Mouse (Mus musculus) urinary bladder, adult 2 months (tissue): ENCODE results near the gene Fstl3. TPM values are rescaled to one million over a fixed set of nuclear protein-coding genes. Genes with fewer than 3 reads are reported as not detected.
A peak's percentile ranks its signal among the peaks of the same experiment; 100 is the strongest.

Source experiments
- DNase-seq: peaks from one replicate; pipeline ENCODE4 v3.0.0; 2022; ENCODE audit warnings: low spot score
- polyA plus RNA-seq: library from polyadenylated mRNA; depleted of rRNA; stranded (reverse); fragments of >200 nt; gene quantifications from 2 replicates; pipeline ENCODE4 v1.2.3, GENCODE M21; 2012

The Fstl3 gene
- polyA plus RNA-seq, 1 experiment: 44.3 TPM

DNA sequence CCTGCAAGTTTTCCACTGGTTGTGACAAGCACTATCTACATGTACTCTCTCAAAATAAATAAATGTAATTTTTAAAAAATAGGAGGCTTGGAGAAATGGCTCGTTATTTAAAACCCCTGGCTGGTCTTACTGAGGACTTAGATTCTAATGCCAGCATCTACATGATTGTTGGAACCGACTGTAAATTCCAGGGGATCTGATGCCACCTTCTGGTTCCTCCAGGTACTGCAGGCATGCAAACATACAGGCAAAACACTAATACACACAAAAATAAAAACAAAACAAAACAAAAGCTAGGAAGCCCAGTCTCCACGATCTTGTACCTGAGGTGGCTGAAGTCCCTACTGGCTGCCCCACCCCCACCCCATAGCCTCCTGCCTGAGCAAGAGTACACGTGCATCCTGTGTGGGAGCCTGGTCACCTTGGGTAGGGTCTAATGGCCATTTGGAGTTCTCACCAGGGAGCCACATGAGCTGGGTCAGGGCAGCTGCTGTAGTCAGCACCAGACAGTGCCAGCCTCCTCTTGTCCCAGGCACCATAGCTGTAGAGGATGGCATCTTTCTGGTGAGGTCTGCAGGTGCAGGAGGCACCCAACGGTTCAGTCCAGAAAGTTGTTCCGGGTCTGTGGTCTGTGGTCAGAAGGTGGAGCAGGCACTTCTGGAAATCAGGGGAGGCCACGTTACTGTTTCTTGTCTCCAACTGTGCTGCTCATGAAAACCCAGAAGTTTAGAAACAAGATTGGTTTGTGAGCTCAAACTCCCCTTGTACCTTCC lies 11.5 kb downstream of the Fstl3 start:
- DNase-seq: no peak

DNA sequence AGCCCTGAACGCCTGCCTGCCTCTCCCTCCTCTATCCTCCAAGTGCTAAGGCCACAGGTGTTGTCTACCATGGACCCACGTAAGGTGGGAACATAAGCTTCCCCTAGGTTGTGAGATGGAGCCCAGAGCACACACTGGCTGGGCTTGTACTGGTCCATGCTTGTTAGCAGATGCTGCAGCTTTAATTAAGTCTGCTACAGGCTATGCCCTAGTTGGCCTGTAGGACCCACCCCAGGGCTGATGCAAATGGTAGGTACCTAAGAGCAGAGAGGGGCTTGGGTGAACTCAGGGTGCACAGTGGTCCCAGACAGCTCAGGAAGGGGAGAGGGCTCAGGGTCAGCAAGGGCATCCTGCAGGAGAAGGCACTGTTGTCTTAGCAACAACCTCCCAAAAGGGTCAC lies 12.5 kb downstream of the Fstl3 start:
- DNase-seq: no peak

- DNase-seq: no peak
Observed at GRCm38 (mm10) chr10:79790861-79791260, 13.8 kb downstream of the Fstl3 start, which contains the start of gene Prss57. Prss57 (minus strand) TSS chr10:79790961.

DNA sequence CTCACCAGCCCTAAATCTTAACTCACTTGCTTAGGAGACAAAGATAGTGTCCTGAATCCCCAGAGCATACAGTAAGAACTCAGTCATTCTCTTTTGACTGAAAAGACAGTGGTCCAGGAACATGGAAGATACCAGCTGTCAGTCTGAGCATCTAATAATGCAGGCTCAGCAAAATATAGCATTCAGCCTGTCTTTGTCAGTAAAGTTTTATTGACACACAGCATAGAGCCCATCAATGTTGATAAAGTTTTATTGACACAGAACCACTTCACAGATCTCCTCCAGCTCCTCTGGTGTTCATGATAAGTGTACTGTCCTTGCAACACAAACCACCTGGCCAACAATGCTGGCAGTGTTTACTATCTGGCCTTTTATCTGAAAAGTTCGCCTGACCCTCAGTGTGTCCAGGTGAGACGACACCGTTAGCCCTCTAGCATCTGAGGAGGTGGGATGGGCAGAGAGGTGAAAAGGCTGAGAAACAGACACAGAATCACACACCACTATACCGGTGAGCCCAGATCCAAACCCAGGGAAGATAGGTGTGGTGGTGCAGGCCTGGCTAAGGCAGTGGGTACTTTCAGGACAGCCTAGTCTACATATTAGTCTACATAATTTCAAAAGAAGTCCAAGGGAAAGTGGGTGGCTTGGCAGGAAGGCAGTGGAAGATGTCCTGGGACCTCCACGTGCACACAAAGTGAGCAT lies 15.4 kb downstream of the Fstl3 start:
- DNase-seq: no peak

GRCm38 (mm10) chr10:79793051-79793737 lies 16.1 kb downstream of the Fstl3 start, which contains the start of gene Palm:
Palm (plus strand) TSS chr10:79793572.
- peak; percentile 80 for DNase-seq

DNA sequence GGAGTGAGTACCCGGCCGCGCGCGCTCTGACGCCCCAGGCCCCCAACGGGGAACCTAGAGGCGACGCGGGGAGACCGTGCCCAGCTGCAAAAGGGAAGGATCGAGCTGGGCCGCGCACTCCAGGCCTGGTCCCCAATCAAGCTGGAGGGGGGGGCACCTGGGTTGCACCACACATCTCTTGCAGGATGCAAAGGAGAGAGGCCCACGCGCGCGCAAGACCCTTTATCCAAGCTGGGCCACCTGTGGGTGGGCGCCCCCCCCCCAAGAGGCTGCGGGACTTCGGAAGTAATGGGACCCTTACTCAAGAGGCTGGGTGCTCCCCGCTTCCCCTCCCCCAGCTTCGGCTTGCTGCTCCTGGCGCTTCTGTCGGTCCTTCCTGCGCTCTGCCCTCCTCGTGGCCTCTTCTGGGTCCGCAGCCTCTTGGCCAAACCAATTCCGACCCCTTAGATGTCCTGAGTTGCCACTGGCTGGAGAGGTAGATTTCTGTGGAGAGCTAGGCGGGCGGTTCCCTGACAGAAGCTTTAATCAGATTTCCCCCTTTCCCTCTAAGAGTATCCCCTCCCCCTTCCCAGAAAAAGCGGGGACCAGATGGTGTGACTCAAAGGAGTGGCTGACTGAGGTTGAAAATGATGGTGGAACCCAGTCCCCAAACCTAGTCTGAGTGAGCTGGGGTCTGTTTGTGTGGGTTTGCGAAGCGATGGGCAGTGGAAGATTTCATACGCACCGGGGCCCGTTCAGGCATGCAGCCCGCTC lies 16.8 kb downstream of the Fstl3 start:
- peak; percentile 47 for DNase-seq

DNA sequence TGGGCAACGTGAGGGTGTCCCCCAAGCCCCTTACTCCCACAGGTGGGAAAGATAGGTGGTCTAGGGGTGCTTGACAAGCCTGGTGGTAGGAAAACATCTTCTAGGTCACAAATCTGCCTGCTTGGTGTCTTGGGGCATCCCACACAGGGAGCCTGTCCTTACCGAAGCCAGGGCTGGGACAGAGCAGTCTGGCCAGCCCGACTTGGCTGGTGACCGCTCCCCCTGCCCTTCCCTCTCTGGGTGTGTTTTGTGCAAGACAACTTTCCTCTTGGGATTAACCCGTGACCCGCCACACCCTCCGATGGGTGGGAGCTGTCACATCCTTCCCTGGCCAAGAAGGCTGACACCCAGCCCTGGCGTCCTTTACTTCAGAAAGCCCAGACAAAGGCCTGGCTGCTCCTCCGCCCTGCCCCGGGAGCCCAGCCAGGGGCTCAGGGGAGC lies 17.4 kb downstream of the Fstl3 start:
- peak; percentile 47 for DNase-seq

DNA sequence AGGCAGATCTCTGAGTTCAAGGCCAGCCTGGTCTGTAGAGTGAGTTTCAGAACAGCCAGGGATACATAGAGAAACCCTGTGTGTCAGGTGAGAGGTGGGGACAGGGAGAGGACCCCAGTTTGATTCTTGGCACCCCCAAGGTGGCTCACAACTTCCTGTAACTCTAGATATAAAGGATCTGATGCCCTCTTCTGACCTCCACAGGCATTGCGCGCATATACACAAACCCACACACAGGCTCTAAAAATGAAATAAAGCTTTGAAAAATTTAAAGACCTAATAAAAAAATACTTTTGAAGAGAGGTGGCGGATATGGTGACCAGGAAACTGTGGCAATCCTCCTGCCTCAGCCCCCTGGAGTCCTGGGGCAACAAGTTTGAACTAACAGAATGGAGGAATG lies 18.8 kb downstream of the Fstl3 start:
- no peak for DNase-seq

- DNase-seq: no peak
Observed at GRCm38 (mm10) chr10:79797326-79797725, 20.3 kb downstream of the Fstl3 start.

- no peak for DNase-seq
Observed at GRCm38 (mm10) chr10:79798289-79798928, 21.3 kb downstream of the Fstl3 start.

- DNase-seq: no peak
Observed at GRCm38 (mm10) chr10:79800508-79800907, 23.4 kb downstream of the Fstl3 start.

DNA sequence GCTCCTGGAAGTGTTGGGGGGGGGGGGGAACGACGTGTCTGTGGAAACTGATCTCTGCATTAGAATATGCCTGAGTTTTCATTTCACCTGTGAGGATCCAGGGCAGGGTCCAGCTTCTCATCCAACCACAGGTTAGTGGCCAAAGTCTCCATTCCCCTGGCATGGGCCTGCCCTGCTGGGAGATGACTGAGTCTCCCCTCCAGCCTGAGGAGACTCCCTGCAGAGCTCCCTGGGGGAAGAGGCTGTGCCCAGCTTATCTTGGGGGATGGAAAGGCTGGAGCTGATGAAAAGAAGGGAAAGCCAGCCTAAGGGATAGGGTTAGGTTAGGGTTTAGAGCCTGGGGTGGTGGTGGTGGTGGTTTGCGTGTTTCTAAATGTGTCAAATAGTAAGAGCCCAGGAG lies 24.8 kb downstream of the Fstl3 start:
- DNase-seq: no peak

DNA sequence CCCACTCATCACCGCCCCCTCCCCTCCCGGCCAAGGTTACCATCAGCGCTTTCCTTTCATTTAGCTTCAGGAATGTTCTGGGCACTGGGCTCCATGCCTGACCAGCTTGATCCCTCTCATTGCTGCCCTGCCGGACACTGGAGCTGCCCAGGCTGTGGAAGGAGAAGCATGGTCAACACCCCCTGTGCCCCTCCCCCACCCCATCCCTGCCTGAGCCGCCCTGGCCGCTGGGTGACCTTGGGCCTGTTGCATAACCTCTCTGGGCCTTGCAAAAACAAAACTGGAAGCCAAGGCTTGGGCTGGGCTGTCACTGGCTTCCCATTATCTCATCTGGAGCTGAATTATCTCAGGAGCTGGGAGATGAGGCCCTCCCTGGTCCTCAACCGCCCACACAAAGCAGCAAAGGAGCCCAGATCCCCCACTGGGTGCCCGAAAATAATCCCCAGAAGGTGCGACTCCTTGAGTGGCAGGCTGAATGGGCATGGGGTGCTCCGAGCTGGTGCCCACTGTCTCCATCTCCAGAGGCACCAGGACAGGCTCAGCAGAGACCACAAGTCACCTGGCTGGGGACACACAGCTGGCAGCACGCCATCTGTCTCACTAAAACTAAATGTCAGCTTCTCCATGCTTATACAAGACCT lies 25.4 kb downstream of the Fstl3 start:
- no peak for DNase-seq

- DNase-seq: no peak
Observed at GRCm38 (mm10) chr10:79803716-79804323, 26.7 kb downstream of the Fstl3 start.

GRCm38 (mm10) chr10:79805636-79806035 lies 28.6 kb downstream of the Fstl3 start:
- no peak for DNase-seq

- DNase-seq: no peak
Observed at GRCm38 (mm10) chr10:79806331-79806730, 29.3 kb downstream of the Fstl3 start.

GRCm38 (mm10) chr10:79806972-79807371 lies 29.9 kb downstream of the Fstl3 start:
- DNase-seq: no peak

GRCm38 (mm10) chr10:79807826-79808225 lies 30.8 kb downstream of the Fstl3 start:
- no peak for DNase-seq

GRCm38 (mm10) chr10:79808728-79809127 lies 31.7 kb downstream of the Fstl3 start:
- no peak for DNase-seq
